Mouse (Mus musculus): ENCODE data around the gene Ell.
"Not testable (repeated sequence)": the region's sequence is repeated elsewhere in the genome, so short reads cannot be mapped to it uniquely, and the experiment has no call there.

Gene Ell

GRCm38 (mm10) chr8:70563763-70564387, 24.6 kb downstream of the Ell start:
- no peak for DNase-seq (ENCODE audit: low read depth)

DNA sequence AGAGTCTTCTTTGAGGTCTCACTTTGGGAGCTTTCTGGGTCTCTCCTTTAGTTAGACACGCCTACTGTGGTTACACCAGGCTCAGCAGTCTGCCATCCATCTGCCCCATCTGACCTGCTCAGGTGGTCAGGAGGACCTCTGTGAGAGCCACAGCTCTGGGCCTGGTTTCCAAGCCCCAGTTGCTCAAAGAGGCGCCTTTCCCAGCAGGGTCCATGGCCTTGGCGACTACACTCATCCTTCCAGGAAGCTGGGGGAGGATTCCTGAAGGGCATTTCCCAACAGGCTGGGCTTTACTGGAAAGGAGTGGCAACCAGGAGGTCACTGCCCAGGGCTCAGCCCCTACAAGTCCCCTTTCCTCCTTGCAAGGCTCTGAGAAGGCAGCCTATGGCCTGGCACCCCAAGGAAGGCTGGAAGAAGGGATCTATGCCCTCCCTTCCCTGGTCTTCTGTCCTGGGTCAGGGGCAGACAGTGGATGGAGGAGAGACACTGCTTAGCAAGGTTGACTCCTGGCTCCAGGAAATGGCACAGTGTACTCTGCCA, 25.5 kb downstream of the Ell start:
- DNase-seq (ENCODE audit: low read depth), result no peak

GRCm38 (mm10) chr8:70565561-70565960, 26.3 kb downstream of the Ell start:
- DNase-seq (ENCODE audit: low read depth), result no peak

- no peak for DNase-seq (ENCODE audit: low read depth)
These were observed 31.1 kb downstream of the Ell start for GRCm38 (mm10) chr8:70570360-70570759.

GRCm38 (mm10) chr8:70570990-70571389, 31.7 kb downstream of the Ell start:
- DNase-seq (ENCODE audit: low read depth), result no peak

DNA sequence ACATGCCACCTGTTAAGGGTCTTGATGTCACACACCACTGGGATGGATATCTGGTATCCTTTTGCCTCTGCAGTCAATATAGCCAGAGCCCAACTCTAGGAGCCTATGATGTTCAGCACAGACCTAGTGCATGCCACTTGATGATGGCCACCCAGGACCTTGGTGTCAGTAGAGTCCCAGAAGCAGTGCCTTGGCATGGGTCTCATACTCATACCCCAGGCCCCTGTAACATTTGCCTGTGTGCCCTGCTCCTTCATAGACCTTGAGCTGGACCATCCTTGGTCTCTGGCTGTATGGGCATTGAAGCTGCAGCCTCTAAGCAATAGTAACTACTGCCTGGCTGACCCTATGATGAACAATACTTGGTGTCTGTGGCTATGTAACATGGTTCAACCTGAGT, 35.0 kb downstream of the Ell start:
- DNase-seq (ENCODE audit: low read depth), result no peak

- no peak for DNase-seq (ENCODE audit: low read depth)
These were observed 35.7 kb downstream of the Ell start for GRCm38 (mm10) chr8:70574915-70575314.

DNA sequence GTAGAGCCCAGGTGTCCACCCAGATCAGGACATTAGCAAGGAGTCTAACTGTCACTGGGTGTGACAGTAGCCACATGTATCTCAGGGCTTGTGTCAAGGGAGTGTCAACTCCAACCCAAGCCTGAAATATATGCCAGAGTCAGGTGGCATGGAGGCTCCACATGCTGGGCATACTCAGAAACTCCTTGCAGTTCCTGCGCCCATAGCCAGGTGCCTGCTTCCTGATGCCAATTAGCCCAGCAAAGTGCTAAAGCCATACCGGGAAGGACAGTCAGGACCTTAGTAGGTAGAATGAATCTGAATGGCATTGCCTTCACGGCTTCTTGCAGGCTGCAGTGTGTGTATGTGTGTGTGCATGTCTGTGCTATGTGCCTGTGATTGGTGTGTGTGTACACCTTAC, 38.0 kb downstream of the Ell start:
- no peak for DNase-seq (ENCODE audit: low read depth)

DNA sequence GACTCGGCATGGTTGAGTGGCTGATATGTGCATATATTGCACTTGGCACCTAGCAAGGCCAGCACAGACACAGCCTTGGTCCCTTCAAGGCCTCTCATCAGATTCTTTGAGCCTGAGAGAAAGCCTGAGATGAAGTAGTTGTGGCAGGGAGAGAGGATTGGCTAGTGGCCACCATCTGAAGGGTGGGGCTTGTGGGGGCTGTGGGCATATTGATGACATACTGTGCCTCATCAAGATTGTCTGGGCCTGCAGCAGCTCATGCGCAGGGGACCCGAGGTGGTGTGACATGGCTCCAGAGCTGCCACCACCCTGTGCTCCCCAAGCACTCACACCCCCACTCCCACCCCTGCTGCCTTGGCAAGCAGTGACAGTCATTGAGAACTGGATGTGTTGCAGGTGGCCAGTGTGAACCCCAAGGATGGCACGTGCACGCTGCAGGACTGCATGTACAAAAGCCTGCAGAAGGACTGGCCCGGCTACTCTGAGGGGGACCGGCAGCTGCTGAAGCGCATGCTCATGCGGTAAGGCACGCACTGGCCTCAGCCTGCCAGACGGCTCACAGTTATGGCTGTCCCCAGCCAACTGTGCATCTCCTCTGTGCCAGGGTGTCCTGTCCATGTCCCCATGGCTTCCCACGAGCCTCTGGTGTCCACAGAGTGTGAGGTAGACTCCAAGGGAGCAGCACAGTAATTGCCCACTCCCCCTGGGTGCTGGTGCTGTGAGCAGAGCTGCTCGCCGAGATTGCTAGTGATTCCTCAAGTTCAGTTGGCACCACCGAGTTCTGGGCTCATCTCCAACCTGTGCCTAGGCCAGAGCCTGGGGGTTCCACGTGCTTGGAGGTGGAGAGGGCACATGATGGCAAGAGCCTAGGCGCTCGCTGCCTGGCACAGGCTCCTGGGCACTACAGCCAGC, 44.5 kb downstream of the Ell start:
- no peak for DNase-seq (ENCODE audit: low read depth)

GRCm38 (mm10) chr8:70584606-70585257, 45.5 kb downstream of the Ell start:
- DNase-seq (ENCODE audit: low read depth), result no peak

GRCm38 (mm10) chr8:70585258-70585652, 46.0 kb downstream of the Ell start:
- DNase-seq (ENCODE audit: low read depth), result peak; percentile 62

DNA sequence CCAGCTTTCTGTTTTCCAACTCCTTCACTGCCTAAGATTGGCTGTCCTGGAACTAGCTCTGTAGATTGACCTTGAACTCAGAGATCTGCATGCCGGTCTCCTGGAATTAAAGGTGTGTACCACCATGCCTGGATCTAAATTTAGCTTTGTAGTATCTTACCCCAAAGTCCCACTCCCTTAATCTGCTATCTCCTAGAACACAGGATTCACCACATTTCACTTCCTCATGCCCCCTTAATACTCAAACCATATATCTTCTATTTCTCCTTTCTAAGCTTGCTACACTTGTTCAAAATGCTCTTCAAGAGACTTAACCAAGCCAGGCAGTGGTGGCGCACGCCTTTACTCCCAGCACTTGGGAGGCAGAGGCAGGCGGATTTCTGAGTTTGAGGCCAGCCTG, 48.7 kb downstream of the Ell start:
- DNase-seq (ENCODE audit: low read depth), result not testable (repeated sequence)

- DNase-seq (ENCODE audit: low read depth), result no peak
These were observed 52.3 kb downstream of the Ell start for GRCm38 (mm10) chr8:70591569-70591968.

- no peak for DNase-seq (ENCODE audit: low read depth)
These were observed 53.9 kb downstream of the Ell start for GRCm38 (mm10) chr8:70593173-70593572.

GRCm38 (mm10) chr8:70593961-70594609, 54.8 kb downstream of the Ell start, which contains the start of gene Isyna1:
Isyna1 (plus strand) TSS chr8:70594373.
- peak; percentile 91 for DNase-seq (ENCODE audit: low read depth)

- DNase-seq (ENCODE audit: low read depth), result no peak
These were observed 55.6 kb downstream of the Ell start for GRCm38 (mm10) chr8:70594621-70595564.

DNA sequence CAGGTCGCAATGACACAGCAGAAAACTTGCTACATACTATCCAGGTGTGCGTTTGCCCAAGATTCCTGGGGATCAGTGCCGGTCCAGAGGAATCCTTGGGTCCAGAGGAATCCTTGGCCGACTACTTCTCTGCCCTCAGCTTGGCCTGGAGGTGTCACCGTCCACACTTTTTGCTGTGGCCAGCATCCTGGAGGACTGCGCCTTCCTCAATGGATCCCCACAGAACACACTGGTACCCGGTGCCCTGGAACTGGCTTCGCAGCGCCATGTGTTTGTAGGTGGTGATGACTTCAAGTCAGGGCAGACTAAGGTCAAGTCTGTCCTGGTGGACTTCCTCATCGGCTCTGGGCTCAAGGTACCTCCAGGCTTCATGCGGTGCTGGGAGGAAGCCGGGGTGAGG, 56.6 kb downstream of the Ell start:
- DNase-seq (ENCODE audit: low read depth), result no peak

- no peak for DNase-seq (ENCODE audit: low read depth)
These were observed 57.0 kb downstream of the Ell start for GRCm38 (mm10) chr8:70596216-70596615.

DNA sequence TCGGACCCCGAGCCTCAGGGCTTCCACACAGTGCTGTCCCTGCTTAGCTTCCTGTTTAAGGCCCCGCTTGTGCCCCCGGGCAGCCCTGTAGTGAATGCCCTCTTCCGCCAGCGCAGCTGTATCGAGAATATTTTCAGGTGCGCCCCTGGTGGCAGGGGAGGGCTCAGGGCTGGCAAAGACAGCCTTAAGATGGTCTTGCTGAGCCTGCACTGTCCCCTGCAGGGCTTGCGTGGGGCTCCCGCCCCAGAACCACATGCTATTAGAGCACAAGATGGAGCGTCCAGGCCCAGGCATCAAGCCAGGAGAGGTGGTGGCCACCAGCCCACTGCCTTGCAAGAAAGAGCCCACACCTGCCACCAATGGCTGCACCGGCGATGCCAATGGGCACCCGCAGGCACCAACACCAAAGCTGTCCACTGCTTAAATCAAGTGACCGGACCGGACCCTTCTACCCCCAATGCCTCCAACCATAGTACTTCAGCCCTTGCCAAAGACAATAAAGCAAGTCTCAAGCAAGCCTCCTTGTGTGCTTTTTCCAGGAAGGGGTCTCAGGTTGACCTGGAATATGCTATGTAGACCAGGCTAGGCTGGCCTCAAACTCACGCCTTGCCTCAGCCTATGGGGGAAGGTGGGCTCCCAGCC, 57.6 kb downstream of the Ell start:
- no peak for DNase-seq (ENCODE audit: low read depth)

All from naive thymus-derived CD4-positive, alpha-beta T cell, adult 2 months (primary cell).